Mouse (Mus musculus): ENCODE measurements around the gene Snrpa. TPM values are rescaled to one million over a fixed set of nuclear protein-coding genes. Genes with fewer than 3 reads are reported as not detected.

Snrpa gene
- polyA plus RNA-seq, 1 experiment from 2014 or later: 294 TPM

- ATAC-seq (ENCODE audit: insufficient number of reproducible peaks, insufficient read depth, low FRiP score, low TSS enrichment, low read depth): no peak
- peak overlapping the region; percentile 84 for H3K4me2 ChIP-seq
- no peaks in the 10 kb centered on the region for H3K9me3 ChIP-seq
- peaks cover 53% of the 10 kb centered on the region for H3K36me3 ChIP-seq
- peaks cover 47% of the 10 kb centered on the region for H3K4me1 ChIP-seq (replicated peaks)
- peak overlapping the region; percentile 83 for H3K9ac ChIP-seq (replicated peaks)
- peak overlapping the region; percentile 72 for H3K4me3 ChIP-seq (replicated peaks)
- H3K27ac ChIP-seq: peak overlapping the region; percentile 98
- WGBS: 5% methylated on average over 8 of the region's 8 CpGs
- no peaks in the 10 kb centered on the region for H3K27me3 ChIP-seq
These were observed 30.4 kb downstream of the Snrpa start for GRCm38 (mm10) chr7:27165696-27166095.

- Histone ChIP-seq H3K27ac (no peak overlapping the region), H3K9ac (replicated peaks) (peak overlapping the region; percentile 83), H3K4me1 (replicated peaks) (peaks cover 50% of the 10 kb centered on the region), H3K4me2 (peak overlapping the region; percentile 84), H3K9me3 (no peaks in the 10 kb centered on the region), H3K27me3 (no peaks in the 10 kb centered on the region), H3K4me3 (replicated peaks) (peak overlapping the region; percentile 72), H3K36me3 (peaks cover 53% of the 10 kb centered on the region)
- ATAC-seq (ENCODE audit: insufficient number of reproducible peaks, insufficient read depth, low FRiP score, low TSS enrichment, low read depth): no peak
- 77% methylated on average over 23 of the region's 23 CpGs for WGBS
These were observed 30.9 kb downstream of the Snrpa start for GRCm38 (mm10) chr7:27165007-27165655.

GRCm38 (mm10) chr7:27164112-27164947 is 31.7 kb downstream of the Snrpa start:
- H3K9ac ChIP-seq (replicated peaks): peak overlapping the region; percentile 83; the same call in 1 of the 2 replicates
- no peaks in the 10 kb centered on the region for H3K9me3 ChIP-seq
- H3K4me3 ChIP-seq (replicated peaks): peak overlapping the region; percentile 72
- ATAC-seq (ENCODE audit: insufficient number of reproducible peaks, insufficient read depth, low FRiP score, low TSS enrichment, low read depth): no peak
- no peaks in the 10 kb centered on the region for H3K27me3 ChIP-seq
- 82% methylated on average over 33 of the region's 33 CpGs for WGBS
- H3K4me1 ChIP-seq (replicated peaks): peaks cover 53% of the 10 kb centered on the region
- H3K27ac ChIP-seq: no peak overlapping the region
- H3K36me3 ChIP-seq: peaks cover 58% of the 10 kb centered on the region
- peak overlapping the region; percentile 84 for H3K4me2 ChIP-seq

GRCm38 (mm10) chr7:27163450-27163805 is 32.6 kb downstream of the Snrpa start:
- Histone ChIP-seq H3K36me3 (peaks cover 67% of the 10 kb centered on the region), H3K27ac (no peak overlapping the region), H3K4me2 (peak overlapping the region; percentile 84), H3K9ac (replicated peaks) (peak overlapping the region; percentile 5), H3K9me3 (no peaks in the 10 kb centered on the region), H3K27me3 (no peaks in the 10 kb centered on the region), H3K4me1 (replicated peaks) (peaks cover 53% of the 10 kb centered on the region), H3K4me3 (replicated peaks) (no peak overlapping the region; the same call in 1 of the 2 replicates)
- ATAC-seq (ENCODE audit: insufficient number of reproducible peaks, insufficient read depth, low FRiP score, low TSS enrichment, low read depth): no peak
- WGBS: 91% methylated on average over 5 of the region's 5 CpGs

GRCm38 (mm10) chr7:27162780-27163449 is 33.2 kb downstream of the Snrpa start:
- Histone ChIP-seq H3K27ac (no peak overlapping the region), H3K4me3 (replicated peaks) (no peak overlapping the region), H3K4me1 (replicated peaks) (peaks cover 52% of the 10 kb centered on the region), H3K27me3 (no peaks in the 10 kb centered on the region), H3K9me3 (no peaks in the 10 kb centered on the region), H3K36me3 (peaks cover 72% of the 10 kb centered on the region), H3K4me2 (peak overlapping the region; percentile 84), H3K9ac (replicated peaks) (peak overlapping the region; percentile 5)
- ATAC-seq (ENCODE audit: insufficient number of reproducible peaks, insufficient read depth, low FRiP score, low TSS enrichment, low read depth): no peak
- WGBS: 84% methylated on average over 5 of the region's 5 CpGs

- H3K9me3 ChIP-seq: no peaks in the 10 kb centered on the region
- no peak overlapping the region for H3K9ac ChIP-seq (replicated peaks)
- H3K4me2 ChIP-seq: no peak overlapping the region
- no peaks in the 10 kb centered on the region for H3K27me3 ChIP-seq
- peaks cover 44% of the 10 kb centered on the region for H3K4me1 ChIP-seq (replicated peaks)
- ATAC-seq (ENCODE audit: insufficient number of reproducible peaks, insufficient read depth, low FRiP score, low TSS enrichment, low read depth): no peak
- 91% methylated on average over 4 of the region's 4 CpGs for WGBS
- H3K27ac ChIP-seq: no peak overlapping the region; the same call in 1 of the 2 replicates
- H3K4me3 ChIP-seq (replicated peaks): no peak overlapping the region
- H3K36me3 ChIP-seq: peaks cover 82% of the 10 kb centered on the region
These were observed 34.3 kb downstream of the Snrpa start for GRCm38 (mm10) chr7:27161744-27162143.

- WGBS: 84% methylated on average over 3 of the region's 3 CpGs
- no peak for ATAC-seq (ENCODE audit: insufficient number of reproducible peaks, insufficient read depth, low FRiP score, low TSS enrichment, low read depth)
- peaks cover 44% of the 10 kb centered on the region for H3K4me1 ChIP-seq (replicated peaks)
These were observed 35.1 kb downstream of the Snrpa start for GRCm38 (mm10) chr7:27160921-27161320.

GRCm38 (mm10) chr7:27159882-27160281 is 36.2 kb downstream of the Snrpa start:
- Histone ChIP-seq H3K27ac (no peak overlapping the region), H3K27me3 (no peaks in the 10 kb centered on the region), H3K9me3 (no peaks in the 10 kb centered on the region), H3K9ac (replicated peaks) (no peak overlapping the region), H3K4me2 (no peak overlapping the region), H3K36me3 (peaks cover 79% of the 10 kb centered on the region), H3K4me3 (replicated peaks) (no peak overlapping the region), H3K4me1 (replicated peaks) (peaks cover 36% of the 10 kb centered on the region)
- ATAC-seq (ENCODE audit: insufficient number of reproducible peaks, insufficient read depth, low FRiP score, low TSS enrichment, low read depth): peak; percentile 80
- 21% methylated on average over 8 of the region's 8 CpGs for WGBS

More at GRCm38 (mm10) chr7:27160921-27161320, 35.1 kb downstream of the Snrpa start:
- Histone ChIP-seq H3K4me3 (replicated peaks) (no peak overlapping the region), H3K9me3 (no peaks in the 10 kb centered on the region), H3K9ac (replicated peaks) (no peak overlapping the region; the same call in 1 of the 2 replicates), H3K27me3 (no peaks in the 10 kb centered on the region), H3K27ac (no peak overlapping the region), H3K36me3 (peaks cover 84% of the 10 kb centered on the region), H3K4me2 (no peak overlapping the region)

- Histone ChIP-seq H3K4me2 (no peak overlapping the region), H3K36me3 (peaks cover 72% of the 10 kb centered on the region)
- no peak for ATAC-seq (ENCODE audit: insufficient number of reproducible peaks, insufficient read depth, low FRiP score, low TSS enrichment, low read depth)
These were observed 36.8 kb downstream of the Snrpa start for GRCm38 (mm10) chr7:27159256-27159655.

GRCm38 (mm10) chr7:27158171-27158570 is 37.9 kb downstream of the Snrpa start:
- Histone ChIP-seq H3K27ac (no peak overlapping the region), H3K9ac (replicated peaks) (no peak overlapping the region), H3K9me3 (no peaks in the 10 kb centered on the region), H3K4me3 (replicated peaks) (no peak overlapping the region), H3K4me2 (no peak overlapping the region), H3K4me1 (replicated peaks) (peaks cover 20% of the 10 kb centered on the region), H3K36me3 (peaks cover 62% of the 10 kb centered on the region), H3K27me3 (no peaks in the 10 kb centered on the region)
- no peak for ATAC-seq (ENCODE audit: insufficient number of reproducible peaks, insufficient read depth, low FRiP score, low TSS enrichment, low read depth)
- 95% methylated on average over 9 of the region's 9 CpGs for WGBS

More at GRCm38 (mm10) chr7:27159256-27159655, 36.8 kb downstream of the Snrpa start:
- no peaks in the 10 kb centered on the region for H3K27me3 ChIP-seq
- no peaks in the 10 kb centered on the region for H3K9me3 ChIP-seq
- H3K27ac ChIP-seq: no peak overlapping the region
- no peak overlapping the region for H3K9ac ChIP-seq (replicated peaks)
- H3K4me3 ChIP-seq (replicated peaks): no peak overlapping the region
- peaks cover 29% of the 10 kb centered on the region for H3K4me1 ChIP-seq (replicated peaks)
- 95% methylated on average over 6 of the region's 6 CpGs for WGBS

GRCm38 (mm10) chr7:27156005-27156404 is 40.1 kb downstream of the Snrpa start:
- H3K36me3 ChIP-seq: peaks cover 40% of the 10 kb centered on the region
- H3K27ac ChIP-seq: no peak overlapping the region
- no peak overlapping the region for H3K4me2 ChIP-seq
- no peak overlapping the region for H3K4me3 ChIP-seq (replicated peaks)
- WGBS: 81% methylated on average over 13 of the region's 13 CpGs
- no peaks in the 10 kb centered on the region for H3K27me3 ChIP-seq
- H3K9me3 ChIP-seq: no peaks in the 10 kb centered on the region
- ATAC-seq (ENCODE audit: insufficient number of reproducible peaks, insufficient read depth, low FRiP score, low TSS enrichment, low read depth): no peak
- peaks cover 9% of the 10 kb centered on the region; the same call in 1 of the 2 replicates for H3K4me1 ChIP-seq (replicated peaks)
- H3K9ac ChIP-seq (replicated peaks): no peak overlapping the region
